Mouse (Mus musculus) adrenal gland, postnatal 4 days (tissue): ENCODE measurements at regions not wholly inside any gene's neighbourhood (a gene's known extent, or its start where the extent isn't known, plus 50 kb on each side); places are given as distances from the start of the nearest gene placed in this dataset.
"Not testable (repeated sequence)": the region's sequence is repeated elsewhere in the genome, so short reads cannot be mapped to it uniquely, and the experiment has no call there.

ENCODE experiments used
- DNase-seq, 2 experiments: peaks; one replicate each; pipeline ENCODE4 v3.0.0; 2021 to 2022; ENCODE audit warnings: low spot score in 2 of 2, mixed read lengths in 2 of 2

DNA sequence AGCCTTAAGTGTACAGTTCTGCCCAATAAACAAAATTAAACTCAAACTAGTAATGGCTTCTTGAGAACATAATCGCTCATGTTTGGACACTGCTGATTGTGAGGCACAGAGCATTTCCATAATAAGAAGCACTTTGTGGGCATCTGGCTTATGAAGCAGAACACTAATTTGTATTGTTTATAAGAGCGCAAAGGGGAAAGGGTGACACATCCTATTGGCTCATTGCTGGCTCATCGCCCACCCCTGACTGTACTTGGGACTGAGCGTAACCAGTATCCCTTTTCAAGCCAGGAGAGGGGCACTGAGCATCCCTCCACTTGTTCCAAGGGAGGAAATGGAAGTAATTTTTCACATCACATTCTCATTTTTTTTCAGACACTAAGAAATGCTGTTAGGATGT, 288.0 kb downstream of the Sfmbt2 start:
- no peak for DNase-seq

GRCm38 (mm10) chr2:10667915-10668314, 297.6 kb downstream of the Sfmbt2 start:
- not testable (repeated sequence) for DNase-seq

DNA sequence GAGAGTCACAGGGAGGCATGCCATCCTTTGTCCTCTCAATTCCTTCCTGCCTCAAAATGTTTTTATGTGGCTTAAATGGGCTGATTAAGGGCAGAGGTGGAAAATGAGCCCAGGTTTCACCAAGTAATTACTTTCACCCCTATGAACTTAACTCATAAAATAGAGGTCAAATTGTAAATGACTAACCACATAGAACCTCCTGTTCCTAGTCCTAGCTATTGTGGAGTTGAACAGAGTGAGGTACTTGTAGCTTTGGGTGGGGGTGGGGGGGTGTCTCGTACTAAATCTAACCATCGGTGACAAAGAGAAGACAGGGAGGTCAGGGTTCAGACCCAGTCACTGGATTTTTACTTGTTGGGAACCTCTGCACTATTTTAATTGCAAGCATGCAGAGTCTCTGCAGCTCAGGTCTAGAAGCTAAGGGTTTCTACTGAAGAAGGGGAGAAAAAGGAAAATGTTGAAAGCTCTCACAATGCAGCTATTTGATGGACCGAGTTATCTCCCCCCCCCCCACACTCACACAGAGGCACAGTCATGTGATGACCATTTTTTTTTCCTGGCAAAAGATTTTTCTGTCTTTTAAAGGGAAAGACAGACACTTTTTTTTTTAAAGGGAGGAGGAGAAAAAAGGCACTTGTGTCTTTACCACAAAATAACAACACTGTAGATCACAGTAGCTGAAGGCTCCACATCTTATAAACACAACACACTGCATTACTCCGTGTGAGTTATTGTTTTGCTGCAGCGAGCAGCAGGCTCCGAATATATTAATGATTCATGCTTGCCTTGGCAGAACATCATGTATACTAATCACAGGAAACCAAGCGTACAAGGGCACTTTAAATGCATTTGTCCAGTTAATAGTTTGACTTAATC, 300.4 kb downstream of the Sfmbt2 start:
- DNase-seq = no peak

DNA sequence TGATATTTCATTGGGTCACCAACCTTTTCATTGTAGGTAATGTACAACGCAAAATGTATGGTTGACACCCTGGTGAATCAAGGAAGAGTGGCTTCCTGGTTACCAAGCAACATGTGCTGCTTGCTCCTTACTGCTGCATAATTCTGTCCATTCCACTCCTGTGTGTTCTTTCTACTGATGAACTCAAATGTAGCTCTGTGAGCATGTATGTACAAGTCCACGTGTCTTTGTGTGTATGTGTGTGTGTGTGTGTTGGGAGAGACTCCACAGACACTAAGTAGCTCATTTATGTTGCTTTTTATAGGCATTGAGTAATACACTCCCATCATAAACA, 301.0 kb downstream of the Sfmbt2 start:
- DNase-seq = no peak

GRCm38 (mm10) chr2:10672196-10672595, 301.9 kb downstream of the Sfmbt2 start:
- DNase-seq = no peak

DNA sequence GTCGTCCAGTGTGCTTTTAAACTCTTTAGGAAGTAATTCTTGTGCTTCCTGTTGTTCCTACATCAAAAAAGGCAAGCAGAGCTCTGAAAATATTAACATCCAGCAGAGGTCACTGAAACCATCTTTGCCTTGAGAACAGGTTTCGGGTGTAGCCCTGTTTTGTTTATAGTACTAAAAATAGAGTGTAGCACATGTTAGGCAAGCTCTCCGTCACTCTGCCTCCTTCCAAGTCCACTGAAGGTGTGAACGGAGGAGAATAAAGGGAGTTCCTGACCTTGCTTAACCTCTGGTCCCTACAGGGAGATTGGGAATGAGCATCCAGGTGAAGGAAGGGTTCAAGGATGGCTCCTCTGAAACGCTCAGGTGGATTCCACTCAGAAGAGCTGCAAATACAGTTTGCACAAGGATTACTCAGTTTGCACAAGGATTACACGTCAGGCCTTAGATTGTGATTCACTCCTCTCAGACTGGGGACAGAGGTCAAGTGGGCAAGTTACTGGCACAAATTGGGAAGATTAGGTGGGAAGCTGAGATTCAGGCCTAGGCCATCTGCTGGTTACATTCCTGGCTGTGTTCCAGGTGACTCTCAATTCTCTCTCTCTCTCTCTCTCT, 304.5 kb downstream of the Sfmbt2 start:
- no peak for DNase-seq

DNA sequence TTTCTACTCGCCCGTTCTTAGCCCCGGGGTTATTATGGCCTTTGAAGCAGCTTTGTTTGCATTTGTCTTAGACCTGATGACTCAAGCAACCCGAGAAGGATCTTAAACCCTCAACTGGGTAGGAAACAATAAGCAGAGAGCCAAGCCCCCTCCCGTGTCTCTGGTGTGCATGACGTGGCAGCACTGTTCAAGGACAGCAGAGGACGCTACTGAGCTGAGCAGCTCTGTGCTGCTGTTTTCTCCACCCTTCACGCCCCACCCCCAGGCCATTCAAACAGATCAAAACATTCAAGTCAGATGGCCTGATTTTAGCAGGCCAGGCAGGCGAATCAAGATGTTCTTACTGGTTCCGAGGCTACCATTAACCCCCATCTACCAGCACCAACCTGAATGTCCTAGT, 331.1 kb downstream of the Sfmbt2 start:
- peak; percentile 4 to 7 for DNase-seq

GRCm38 (mm10) chr2:10718366-10718765, 348.1 kb downstream of the Sfmbt2 start:
- no peak for DNase-seq

GRCm38 (mm10) chr2:10734337-10734736, 364.0 kb downstream of the Sfmbt2 start:
- not testable (repeated sequence) for DNase-seq

DNA sequence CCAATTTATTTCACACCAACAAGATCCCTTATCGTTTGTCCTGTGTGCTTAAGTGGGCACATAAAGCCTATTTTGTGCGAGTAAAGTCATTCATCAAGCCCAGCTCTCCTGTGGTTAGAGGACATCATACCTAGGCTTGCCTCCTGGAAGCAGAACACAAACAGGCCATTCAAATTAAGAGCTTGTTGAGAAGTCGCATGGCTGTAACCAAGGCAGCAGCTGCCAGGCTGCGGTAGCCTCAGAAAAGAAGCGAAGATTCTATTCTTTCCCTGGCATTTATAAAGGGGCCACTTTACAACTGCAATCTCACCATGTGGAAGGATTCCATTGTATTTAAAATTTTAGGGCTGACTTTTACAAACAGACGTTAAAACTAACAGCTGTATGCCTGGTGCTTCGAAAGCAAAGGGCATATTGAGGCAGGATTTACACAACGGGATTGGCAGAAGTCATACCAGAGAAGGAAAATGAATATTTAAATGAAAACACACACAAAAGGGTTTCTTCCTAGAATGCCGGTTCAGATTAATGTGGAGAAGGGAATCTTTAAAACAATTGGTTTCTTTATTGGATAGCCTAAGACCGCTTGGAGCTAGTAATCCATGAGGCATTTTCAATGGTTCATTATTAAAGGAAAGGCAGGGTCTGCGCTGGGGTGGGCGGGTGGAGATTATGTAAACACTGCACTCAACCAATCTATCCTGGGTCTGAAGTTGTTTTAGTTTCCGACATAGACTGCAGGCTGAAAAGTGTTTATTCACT, 366.6 kb downstream of the Sfmbt2 start:
- DNase-seq = no peak

- DNase-seq = no peak
Measured at GRCm38 (mm10) chr2:10737458-10737775, 367.1 kb downstream of the Sfmbt2 start.

DNA sequence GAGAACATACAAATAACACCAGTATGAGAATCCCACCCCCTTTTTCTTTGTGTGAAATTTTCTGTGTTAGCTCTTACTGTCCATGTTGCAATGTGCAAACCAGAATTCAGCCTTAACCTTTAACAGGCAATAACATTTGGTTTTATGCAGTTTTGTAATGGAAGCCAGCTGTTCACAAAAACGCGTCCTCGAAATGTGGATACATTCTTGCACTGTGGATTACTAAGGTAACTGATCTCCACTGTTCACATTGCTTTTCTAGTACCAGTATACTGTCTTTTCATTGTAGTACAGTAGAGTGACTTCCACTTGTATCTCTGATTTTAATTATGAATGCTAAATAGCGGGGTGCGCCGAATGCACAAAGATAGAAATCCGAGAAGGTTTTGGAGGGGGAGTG, 374.8 kb downstream of the Sfmbt2 start:
- DNase-seq = no peak

GRCm38 (mm10) chr2:10755375-10755774, 385.1 kb downstream of the Sfmbt2 start:
- no peak for DNase-seq

DNA sequence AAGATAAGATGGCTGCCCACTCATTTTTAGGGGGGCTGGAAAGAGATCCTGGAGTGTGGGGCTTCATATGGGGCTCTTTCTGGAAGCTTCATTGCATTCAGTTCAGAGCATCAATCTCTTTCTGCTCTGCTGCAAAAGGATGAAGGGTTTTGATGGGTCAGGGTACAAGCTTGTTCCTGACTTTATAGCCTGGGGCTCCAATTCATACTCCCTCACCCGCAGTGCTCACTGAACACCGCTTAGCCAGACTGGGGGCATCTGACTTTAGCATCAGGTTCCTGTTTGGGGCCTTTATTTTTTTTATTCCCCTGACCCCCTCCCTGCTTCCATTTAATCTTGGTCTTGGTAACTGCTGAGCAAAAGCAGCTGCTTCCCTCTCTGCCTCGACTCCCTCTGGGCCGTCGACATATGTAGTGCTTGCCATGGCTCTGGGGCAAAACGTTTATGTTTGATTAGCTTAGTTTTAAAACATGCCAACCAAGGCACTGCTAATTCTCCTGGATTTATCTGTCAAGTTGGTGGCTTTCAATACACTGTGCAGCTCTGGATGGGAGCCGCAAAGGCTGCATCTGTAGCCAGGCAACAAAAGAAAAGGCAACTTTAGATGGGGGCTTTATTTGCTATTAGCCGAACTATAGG, 387.0 kb downstream of the Sfmbt2 start:
- no peak for DNase-seq

GRCm38 (mm10) chr2:10757886-10758285, 387.6 kb downstream of the Sfmbt2 start:
- no peak for DNase-seq

GRCm38 (mm10) chr2:10762236-10762635, 391.9 kb downstream of the Sfmbt2 start:
- no peak for DNase-seq

DNA sequence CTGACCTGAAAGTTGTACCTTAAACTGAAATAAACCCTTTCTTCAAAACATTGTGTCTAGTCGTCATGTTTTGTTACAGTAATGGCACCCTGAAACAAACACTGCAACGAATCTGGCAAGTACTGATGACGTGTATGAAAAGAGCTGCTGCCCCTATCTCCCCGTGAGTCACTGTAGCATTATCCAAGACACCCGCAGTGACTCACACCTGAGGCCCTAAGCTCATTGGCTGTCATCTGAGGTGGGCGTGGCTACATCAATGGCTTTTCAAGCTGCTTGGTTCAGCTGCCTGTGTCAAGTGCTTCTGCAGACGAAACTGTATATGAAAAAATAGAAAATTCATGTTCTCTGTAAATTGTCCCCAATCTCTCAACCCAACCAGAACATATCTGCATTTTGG, 388.8 kb upstream of the Prkcq start:
- no peak for DNase-seq

DNA sequence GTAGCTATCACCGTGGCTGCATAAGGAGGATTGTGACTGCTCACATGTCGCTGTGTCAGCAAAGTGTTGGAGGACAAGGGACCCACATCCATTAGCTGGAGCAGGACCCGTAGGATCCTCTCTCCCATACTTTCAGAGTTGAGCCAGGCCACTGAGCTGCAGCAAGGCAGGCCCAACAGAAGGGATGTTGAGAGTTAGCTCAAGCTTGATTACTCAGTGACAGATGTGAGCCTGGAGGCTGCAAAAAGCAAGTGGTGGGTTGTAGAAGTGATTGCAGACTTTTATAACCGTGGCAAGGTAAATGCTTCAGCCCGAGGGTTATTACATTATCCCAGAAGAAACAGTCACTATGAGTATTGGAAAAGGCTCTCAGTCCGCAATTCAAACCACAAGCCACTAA, 388.3 kb upstream of the Prkcq start:
- DNase-seq = no peak

- no peak for DNase-seq
Measured at GRCm38 (mm10) chr2:10784266-10784665, 387.6 kb upstream of the Prkcq start.

DNA sequence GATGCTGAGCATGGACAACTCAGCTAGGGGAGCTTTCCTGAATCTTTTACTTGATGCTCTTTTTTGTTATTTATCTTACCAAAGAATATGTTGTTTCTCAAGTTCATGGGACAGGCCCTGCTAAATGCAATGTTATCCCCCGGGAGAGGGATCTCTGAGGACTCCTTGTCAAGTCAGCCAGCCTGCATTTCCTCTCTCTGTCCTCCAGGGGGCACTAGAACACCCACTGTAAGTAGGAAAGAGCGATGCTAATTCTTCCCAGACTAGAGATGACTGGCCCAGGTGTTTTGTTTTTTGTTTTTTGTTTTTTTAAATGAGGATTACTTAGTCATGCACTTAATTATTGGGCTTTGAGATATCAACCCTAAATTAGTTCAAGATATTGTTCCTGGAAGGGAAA, 386.8 kb upstream of the Prkcq start:
- no peak for DNase-seq

- DNase-seq = peak in 1 of 2 experiments; percentile 8
Measured at GRCm38 (mm10) chr2:10788509-10788908, 383.4 kb upstream of the Prkcq start.

GRCm38 (mm10) chr2:10791233-10791632, 380.7 kb upstream of the Prkcq start:
- no peak for DNase-seq
